Mouse (Mus musculus): ENCODE results near the gene Ttc12.

The Ttc12 gene

DNA sequence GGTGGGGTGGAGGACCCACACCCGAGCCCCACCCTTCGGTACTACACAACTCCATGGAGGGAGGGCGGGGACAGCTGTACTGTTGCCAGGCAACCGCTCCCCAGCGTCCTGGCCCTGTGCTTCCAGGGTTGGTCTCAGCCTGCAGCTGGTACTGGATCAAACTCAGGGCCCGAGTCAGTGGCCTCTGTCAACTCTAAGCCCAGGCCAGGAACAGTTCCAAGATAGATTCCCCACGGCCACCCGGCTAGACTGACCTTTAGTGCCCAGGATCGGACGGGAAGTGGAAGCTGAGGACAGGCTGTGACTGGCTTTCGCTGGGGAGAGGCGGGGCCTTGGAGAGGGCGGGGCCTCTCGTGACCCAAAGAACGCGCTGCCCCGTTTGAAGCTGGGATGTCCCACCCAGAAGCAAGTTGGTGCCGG, at the start of gene Ttc12:
TSS of gene Ttc12 (minus strand) at position 334 of the 420 bp plus-strand sequence.
- peak; percentile 92 for DNase-seq

GRCm38 (mm10) chr9:49534958-49535357, 48.9 kb upstream of the Ttc12 start:
- DNase-seq: no peak

- no peak for DNase-seq
These were observed 48.0 kb upstream of the Ttc12 start for GRCm38 (mm10) chr9:49533912-49534491.

GRCm38 (mm10) chr9:49533455-49533854, 47.4 kb upstream of the Ttc12 start:
- DNase-seq: no peak

DNA sequence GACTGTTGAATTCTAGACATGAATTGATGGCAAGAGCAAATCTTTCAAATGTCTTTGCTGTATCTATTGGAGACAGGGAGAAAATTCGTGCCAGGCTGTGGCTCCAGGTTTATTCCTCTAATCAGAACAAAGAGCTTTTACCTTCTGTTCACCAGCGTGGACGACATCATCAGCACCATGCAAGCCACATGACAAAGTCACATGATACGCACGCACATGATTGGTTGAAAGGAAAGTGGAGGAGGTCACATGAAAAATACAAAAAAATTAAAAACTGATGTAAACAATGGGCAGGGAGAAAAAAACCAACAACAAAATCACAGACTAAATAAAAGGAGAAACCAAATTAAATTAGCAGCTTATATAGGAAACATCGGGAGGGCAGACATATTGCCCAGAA, 45.8 kb upstream of the Ttc12 start:
- no peak for DNase-seq

- no peak for DNase-seq
These were observed 45.2 kb upstream of the Ttc12 start for GRCm38 (mm10) chr9:49531257-49531656.

GRCm38 (mm10) chr9:49530739-49531138, 44.7 kb upstream of the Ttc12 start:
- no peak for DNase-seq

- DNase-seq: no peak
These were observed 43.4 kb upstream of the Ttc12 start for GRCm38 (mm10) chr9:49529366-49529959.

DNA sequence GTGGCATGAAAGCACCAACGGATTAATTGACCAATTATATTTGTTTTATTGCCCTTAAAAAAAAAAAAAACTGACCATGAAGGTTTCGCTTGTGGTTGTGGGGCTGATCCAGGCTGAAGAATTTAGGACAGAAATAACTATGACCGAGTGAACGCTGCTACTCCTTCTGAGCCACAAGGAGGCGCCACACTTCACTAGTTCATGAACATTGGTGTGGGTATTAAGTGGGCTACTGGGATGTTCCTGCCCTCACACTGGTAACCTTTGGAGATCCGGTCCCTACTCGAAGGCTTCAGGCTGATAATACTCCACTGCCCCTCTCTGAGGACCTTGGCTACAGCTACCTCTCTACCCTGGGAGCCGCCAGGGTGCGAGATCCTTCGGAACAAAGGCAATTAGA, 42.9 kb upstream of the Ttc12 start:
- peak; percentile 3 for DNase-seq

DNA sequence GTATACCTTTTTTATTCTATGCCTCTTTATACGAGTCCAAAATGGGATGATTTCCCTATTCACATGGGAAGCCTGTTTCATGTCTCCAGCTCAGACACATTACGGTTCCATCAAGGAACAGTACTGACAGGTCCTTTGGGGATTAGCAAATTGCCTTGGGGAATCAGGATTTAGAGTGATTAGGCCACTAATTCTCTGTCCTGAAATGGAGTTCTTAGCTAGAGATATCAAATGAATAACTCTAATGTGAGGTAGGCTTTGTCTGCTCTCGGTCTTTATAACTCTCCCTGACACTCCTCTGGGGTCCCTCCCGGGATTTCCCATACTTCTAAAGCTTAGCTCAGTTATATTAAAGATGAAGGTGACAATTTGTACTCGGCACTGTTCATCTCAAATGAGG, 42.0 kb upstream of the Ttc12 start:
- no peak for DNase-seq

DNA sequence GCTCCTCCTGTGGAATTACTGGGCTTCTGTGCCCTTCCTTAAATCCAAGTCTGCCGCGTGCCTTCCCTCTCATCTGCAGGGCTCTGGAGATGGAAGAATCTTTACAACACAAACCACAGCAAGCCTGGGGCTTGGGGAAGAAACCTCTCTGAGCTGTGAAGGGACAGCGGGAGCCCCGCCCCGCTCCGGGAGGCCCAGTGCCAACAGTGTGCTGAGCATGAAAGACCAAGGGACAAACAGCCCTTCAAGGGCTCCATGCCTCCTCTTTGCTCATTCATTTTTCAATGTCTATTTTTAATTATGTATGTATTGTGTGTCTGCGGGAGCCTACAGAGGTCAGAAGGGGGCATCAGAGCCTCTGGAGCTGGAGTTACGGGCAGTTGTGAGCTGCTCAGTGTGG, 41.3 kb upstream of the Ttc12 start:
- DNase-seq: no peak

DNA sequence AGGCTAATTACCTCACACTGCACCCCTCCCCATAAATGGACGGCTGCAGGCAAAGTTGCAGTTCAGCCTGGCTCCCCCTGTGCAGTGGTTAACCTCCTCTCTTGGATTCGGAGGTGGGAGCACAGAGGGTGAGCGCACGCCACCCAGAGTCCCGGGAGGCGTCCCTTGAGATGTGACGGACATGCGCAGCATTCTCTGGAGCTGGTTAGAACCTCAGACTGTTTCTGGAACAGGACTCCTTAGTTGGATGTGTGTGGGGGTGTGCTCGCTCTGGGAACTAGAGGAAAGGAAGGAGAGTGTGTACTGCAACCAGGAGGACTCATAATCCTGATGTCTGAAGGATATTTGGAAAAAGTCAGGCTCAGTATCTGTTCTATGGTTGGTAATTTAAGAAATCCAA, 38.7 kb upstream of the Ttc12 start:
- no peak for DNase-seq

GRCm38 (mm10) chr9:49523881-49524280, 37.9 kb upstream of the Ttc12 start:
- DNase-seq: no peak

DNA sequence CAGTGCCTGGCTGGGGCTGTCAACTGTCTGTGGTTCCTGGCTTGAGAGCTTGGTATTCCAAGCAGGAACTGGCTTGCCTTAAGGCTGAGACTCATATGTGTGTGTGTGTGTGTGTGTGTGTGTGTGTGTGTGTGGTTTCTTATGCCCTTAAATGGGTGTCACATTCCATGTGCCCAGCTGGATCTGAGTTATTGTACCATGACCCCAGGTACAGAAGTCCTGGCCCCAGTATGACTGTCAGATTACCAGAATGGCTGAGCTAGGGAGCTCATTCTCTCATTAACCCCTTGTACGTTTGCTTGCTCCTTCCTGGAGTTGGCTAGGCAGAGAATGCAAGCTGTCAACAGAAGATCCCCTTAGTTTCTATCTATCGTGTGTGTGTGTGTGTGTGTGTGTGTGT, 28.3 kb upstream of the Ttc12 start:
- no peak for DNase-seq

GRCm38 (mm10) chr9:49510666-49511065, 24.6 kb upstream of the Ttc12 start:
- DNase-seq: no peak

GRCm38 (mm10) chr9:49509628-49510027, 23.6 kb upstream of the Ttc12 start:
- no peak for DNase-seq

DNA sequence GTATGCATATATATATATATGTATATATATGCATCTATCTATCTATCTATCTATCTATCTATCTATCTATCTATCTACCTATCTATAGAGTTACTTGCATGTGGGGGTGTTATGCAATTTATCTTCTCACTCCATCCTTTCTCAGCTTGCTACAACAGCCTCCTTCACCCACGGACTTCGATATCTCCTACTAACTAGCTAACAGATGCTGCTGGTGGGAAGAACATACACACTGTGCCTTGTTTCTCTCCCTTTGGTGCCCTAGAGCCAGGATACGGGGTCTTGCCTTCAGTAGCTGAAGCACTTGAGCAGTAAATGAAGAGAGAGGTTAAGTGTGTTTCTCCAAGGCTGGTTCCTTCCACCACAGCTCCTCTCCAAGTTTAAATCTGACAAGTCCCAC, 23.1 kb upstream of the Ttc12 start:
- DNase-seq: no peak

- DNase-seq: no peak
These were observed 22.0 kb upstream of the Ttc12 start for GRCm38 (mm10) chr9:49507829-49508585.

- DNase-seq: no peak
These were observed 18.6 kb upstream of the Ttc12 start for GRCm38 (mm10) chr9:49504658-49505057.

GRCm38 (mm10) chr9:49502245-49502644, 16.2 kb upstream of the Ttc12 start:
- DNase-seq: no peak

GRCm38 (mm10) chr9:49499878-49500277, 13.9 kb upstream of the Ttc12 start:
- DNase-seq: no peak

GRCm38 (mm10) chr9:49493979-49494649, 8.1 kb upstream of the Ttc12 start:
- DNase-seq: peak; percentile 78

DNA sequence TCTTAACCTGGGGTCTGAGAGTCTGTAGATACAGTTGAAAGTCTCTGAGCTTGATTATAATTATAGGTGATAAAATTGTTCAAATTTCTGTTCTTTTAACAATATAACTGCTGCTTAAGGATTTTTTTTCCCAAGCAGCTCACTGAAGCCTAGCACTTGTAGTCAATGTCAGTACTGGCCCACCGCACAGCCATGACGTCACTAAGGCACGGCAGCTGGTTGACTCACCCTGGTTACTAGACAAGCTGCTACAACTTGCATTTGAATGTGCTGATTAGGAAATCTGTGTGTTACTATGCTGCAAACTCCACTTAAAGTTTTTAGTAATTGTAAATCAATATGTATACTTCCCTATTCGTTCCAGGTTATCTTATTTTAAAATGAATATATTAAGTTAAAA, 4.6 kb upstream of the Ttc12 start:
- DNase-seq: no peak

Data from lung, postnatal 36 days (tissue).